ENCODE assay signal across 10 mouse cellular contexts in genomic region chr7:51955424-51956041, GRCm38 (mm10). TPM values are rescaled to one million over a fixed set of nuclear protein-coding genes. Genes with fewer than 3 reads are reported as not detected.
DNase-seq lines count a peak whose midpoint lies in the region; ATAC-seq and TF ChIP-seq lines count a peak whose summit lies in the region.
"Had no signal": no experiment of that assay in that cellular context is flagged by ENCODE, and none has a peak within 500 bp of the region (broad histone marks: within the 10 kb centered on the region; RNA-seq: fewer than 3 reads in every experiment).

No protein-coding gene starts in this region.

- peak overlapping the region; percentile 16; the same call in 1 of the 2 replicates for H3K4me3 ChIP-seq in ES-Bruce4 (ENCODE audit: low read depth, low read length)
- H3K4me3 ChIP-seq in forebrain, embryonic 16.5 days (replicated peaks; ENCODE audit: low read length) = no peak overlapping the region
- H3K4me3 ChIP-seq in gastrocnemius, adult 2 months = no peak overlapping the region

- intact Hi-C loops in gastrocnemius, adult 2 months (cut with DNase I) = no loop called here

- no peak overlapping the region for H3K9ac ChIP-seq in ES-Bruce4 (ENCODE audit: low read depth, poor library complexity, severe bottlenecking)
- no peak overlapping the region for H3K9ac ChIP-seq in forebrain, embryonic 16.5 days (replicated peaks; ENCODE audit: low read depth, low read length)

- WGBS in forebrain, embryonic 16.5 days = 43% methylated on average over 9 of the region's 9 CpGs

- TF ChIP-seq EP300 in ES-Bruce4 (IDR thresholded peaks at IDR 0.05; ENCODE audit: insufficient read depth, low read depth, low read length) = 0 out of 2 replicates have a peak, but pooled peaks have one; percentile 35

- H3K9me3 ChIP-seq in ES-Bruce4 (replicated peaks; ENCODE audit: control insufficient read depth, insufficient read depth, low read length, poor library complexity, severe bottlenecking) = no peaks in the 10 kb centered on the region; the same call in 1 of the 2 replicates
- no peaks in the 10 kb centered on the region for H3K9me3 ChIP-seq in forebrain, embryonic 16.5 days (ENCODE audit: control insufficient read depth, low read length)

- H3K27me3 ChIP-seq in ES-Bruce4 (ENCODE audit: control insufficient read depth, insufficient read depth, low read length, poor library complexity, severe bottlenecking) = no peaks in the 10 kb centered on the region
- no peaks in the 10 kb centered on the region for H3K27me3 ChIP-seq in forebrain, embryonic 16.5 days (replicated peaks; ENCODE audit: control insufficient read depth, insufficient read depth, low read length)

- peak; percentile 57 for ATAC-seq in forebrain, embryonic 16.5 days
- ATAC-seq in megakaryocyte progenitor cell, adult 5-6 weeks (replicated peaks; ENCODE audit: poor library complexity) = 0 out of 2 replicates have a peak, but pooled peaks have one; percentile 14
- no peak for ATAC-seq in inflammation-experienced regulatory T-cells, adult 6 months

- no peaks in the 10 kb centered on the region for H3K36me3 ChIP-seq in ES-Bruce4 (ENCODE audit: control insufficient read depth, insufficient read depth, low read length, poor library complexity, severe bottlenecking)
- no peaks in the 10 kb centered on the region for H3K36me3 ChIP-seq in forebrain, embryonic 16.5 days (ENCODE audit: control insufficient read depth, insufficient read depth)

- H3K4me2 ChIP-seq in forebrain, embryonic 16.5 days (ENCODE audit: low read length) = no peak overlapping the region

- peak; percentile 31 for DNase-seq in embryo, embryonic 11 days
- no peak for DNase-seq in embryo, embryonic 10.5 days (ENCODE audit: low spot score)
- DNase-seq in layer of hippocampus, adult 11-12 months (ENCODE audit: low spot score) = no peak
- no peak for DNase-seq in gastrocnemius, adult 2 months
- DNase-seq: layer of hippocampus, adult 9-11 months had no signal

- no peak for TF ChIP-seq CTCF in ES-Bruce4 (IDR thresholded peaks at IDR 0.05; ENCODE audit: low read depth, low read length)
- TF ChIP-seq CTCF in gastrocnemius, adult 2 months (IDR thresholded peaks at IDR 0.05) = no peak

- no peak for TF ChIP-seq POLR2A in ES-Bruce4 (IDR thresholded peaks at IDR 0.05; ENCODE audit: insufficient read depth, low read length)

- H3K4me1 ChIP-seq in ES-Bruce4 (ENCODE audit: control insufficient read depth, insufficient read depth, low read length) = peaks cover 2% of the 10 kb centered on the region
- peaks cover 4% of the 10 kb centered on the region for H3K4me1 ChIP-seq in forebrain, embryonic 16.5 days (replicated peaks; ENCODE audit: control insufficient read depth, insufficient read depth, low read length)

- no peak overlapping the region; the same call in 1 of the 2 replicates for H3K27ac ChIP-seq in ES-Bruce4 (ENCODE audit: insufficient read depth, low read length)
- H3K27ac ChIP-seq in forebrain, embryonic 16.5 days (ENCODE audit: low read length) = no peak overlapping the region
- no peak overlapping the region for H3K27ac ChIP-seq in gastrocnemius, adult 2 months

RNA-seq across cellular contexts. Expression of gene Svip, which starts 50.3 kb away (rescaled TPM):
- 7.2 and 8.0 TPM in 2 replicates for polyA plus RNA-seq in ES-Bruce4 (2011; ENCODE audit: insufficient read depth, insufficient read length, low read depth, missing spikeins)
- 26.6 and 27.5 TPM in 2 replicates for polyA plus RNA-seq in forebrain, embryonic 16.5 days (2015; fragmentation: Nextera tagmentation; extraction: Ambion mirVana)
- total RNA-seq in megakaryocyte progenitor cell, adult 5-6 weeks (2015) = 64.5 and 64.6 TPM in 2 replicates
- 57.8 and 60.5 TPM in 2 replicates for total RNA-seq in megakaryocyte progenitor cell, adult 5-6 weeks (2017)
- polyA plus RNA-seq in inflammation-experienced regulatory T-cells, adult 6 months (2017; shearing (Covaris generic)) = under 1 TPM; 0.23 to 0.47 (median 0.36) TPM
- 10 to 100 TPM; 22.2 to 22.3 TPM for total RNA-seq in gastrocnemius, adult 2 months (2021)

RNA-seq across cellular contexts. Expression of gene 1700015G11Rik, which starts 60.0 kb away (rescaled TPM):
- not detected in 2 replicates for polyA plus RNA-seq in ES-Bruce4 (2011; ENCODE audit: insufficient read depth, insufficient read length, low read depth, missing spikeins)
- polyA plus RNA-seq in forebrain, embryonic 16.5 days (2015; fragmentation: Nextera tagmentation; extraction: Ambion mirVana) = not detected in 2 replicates
- not detected in 2 replicates for total RNA-seq in megakaryocyte progenitor cell, adult 5-6 weeks (2015)
- total RNA-seq in megakaryocyte progenitor cell, adult 5-6 weeks (2017) = not detected in 2 replicates
- not detected for polyA plus RNA-seq in inflammation-experienced regulatory T-cells, adult 6 months (2017; shearing (Covaris generic))
- not detected for total RNA-seq in gastrocnemius, adult 2 months (2021)
- polyA plus RNA-seq: C2C12 had no signal
